Mouse (Mus musculus) heart, adult 2 months (tissue): ENCODE measurements at regions not wholly inside any gene's neighbourhood (a gene's known extent, or its start where the extent isn't known, plus 50 kb on each side); places are given as distances from the start of the nearest gene placed in this dataset.

Source experiments
- CTCF ChIP-seq: fragments of 200-600 bp; IDR thresholded peaks from 2 replicates; pipeline ENCODE4 v1.8.1; 2022; ENCODE audit warnings: antibody characterized with exemption, mild to moderate bottlenecking, moderate library complexity
- EP300 ChIP-seq: fragments of 200-500 bp; IDR thresholded peaks from 2 replicates; pipeline ENCODE4 v1.6.1; 2011; ENCODE audit warnings: low read depth, low read length, control low read depth; ENCODE audit not compliant: insufficient read depth
- POLR2A ChIP-seq: fragments of 200-500 bp; IDR thresholded peaks from 2 replicates; pipeline ENCODE4 v1.6.1; 2011; ENCODE audit warnings: mild to moderate bottlenecking, low read depth, low read length, control low read depth; ENCODE audit not compliant: insufficient read depth

DNA sequence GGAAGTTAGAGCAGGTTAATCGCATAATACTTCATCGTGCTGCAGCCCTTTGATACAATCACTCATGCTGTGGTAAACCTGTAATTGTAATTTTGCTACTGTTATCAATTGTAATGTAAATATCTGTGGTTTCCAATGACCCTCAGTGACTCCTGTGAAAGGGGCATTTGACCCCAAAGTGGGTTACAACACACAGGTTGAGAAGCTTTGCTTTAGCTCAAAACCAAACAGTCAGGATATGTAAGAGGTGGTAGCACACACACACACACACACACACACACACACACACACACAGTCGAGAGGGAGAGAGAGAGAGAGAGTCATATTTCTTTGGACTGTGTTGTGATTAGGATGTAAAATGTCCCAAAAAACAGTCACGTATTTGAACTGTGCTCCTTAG lies 112.0 kb downstream of the H60c start:
- TF ChIP-seq CTCF (no peak), POLR2A (no peak), EP300 (no peak)
